Mouse (Mus musculus) liver, adult 2 months (tissue): ENCODE measurements around the gene Hoxa5.

Experiments used
- CTCF ChIP-seq: fragments of 200-500 bp; IDR thresholded peaks from 2 replicates; pipeline ENCODE4 v1.5.1; 2011; ENCODE audit warnings: low read depth, low read length, control low read depth
- POLR2A ChIP-seq: fragments of 200-500 bp; IDR thresholded peaks from 2 replicates; pipeline ENCODE4 v1.6.1; 2011; ENCODE audit warnings: low read length, control low read depth; ENCODE audit not compliant: insufficient read depth; ENCODE audit errors: extremely low read depth

DNA sequence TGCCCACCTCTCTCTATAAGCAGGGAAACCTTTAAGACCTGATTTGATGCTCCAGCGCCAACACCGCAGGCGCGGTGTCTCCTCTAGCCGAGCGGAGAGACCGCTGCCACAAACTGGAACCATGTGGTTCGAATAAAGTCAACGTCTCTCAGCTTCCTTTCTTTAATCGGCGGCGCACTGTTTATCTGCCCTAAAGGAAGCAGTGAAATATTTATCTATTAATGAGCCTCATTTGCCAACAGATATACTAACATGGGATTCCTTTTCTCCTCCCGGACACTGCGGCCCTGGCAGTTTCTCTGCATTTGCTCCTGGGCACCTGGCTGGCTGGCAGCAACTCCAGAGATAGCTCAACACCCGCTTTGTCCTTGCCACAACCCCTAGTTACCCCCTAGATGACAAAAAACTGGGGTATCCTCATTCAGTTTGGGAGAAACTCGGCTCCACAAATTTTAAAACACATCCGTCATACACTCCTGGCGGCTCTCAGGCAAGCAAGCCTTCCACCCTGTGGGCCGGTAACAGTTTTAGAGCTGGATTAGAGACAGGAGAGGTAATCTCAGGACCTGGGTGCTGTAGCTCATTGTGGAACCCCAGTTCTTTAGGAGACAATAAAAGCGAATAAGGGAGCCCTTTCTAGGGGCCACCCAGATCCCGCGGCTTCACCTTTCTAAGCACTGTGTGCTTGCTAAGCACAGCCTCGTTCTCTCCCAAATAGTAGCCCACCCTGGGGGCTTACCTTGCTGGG is 13.7 kb upstream of the Hoxa5 start:
- no peak for TF ChIP-seq CTCF
- TF ChIP-seq POLR2A: no peak
